Mouse (Mus musculus): ENCODE data around the gene Ap2s1. TPM values are rescaled to one million over a fixed set of nuclear protein-coding genes. Genes with fewer than 3 reads are reported as not detected.

Gene Ap2s1
- polyA plus RNA-seq, 1 experiment from 2014 or later, result 452 TPM

- no peak overlapping the region for H3K4me3 ChIP-seq
- ATAC-seq (replicated peaks), result no peak
Observed at GRCm38 (mm10) chr7:16760292-16760691, 22.1 kb downstream of the Ap2s1 start.

GRCm38 (mm10) chr7:16761005-16761481 is 22.8 kb downstream of the Ap2s1 start:
- H3K4me2 ChIP-seq, result no peak overlapping the region
- no peak overlapping the region for H3K4me3 ChIP-seq
- no peaks in the 10 kb centered on the region for H3K27me3 ChIP-seq (replicated peaks)
- peaks cover 6% of the 10 kb centered on the region; the same call in 1 of the 2 replicates for H3K4me1 ChIP-seq
- H3K9me3 ChIP-seq, result no peaks in the 10 kb centered on the region
- no peak overlapping the region for H3K9ac ChIP-seq
- 55% methylated on average over 9 of the region's 10 CpGs for WGBS
- H3K27ac ChIP-seq, result no peak overlapping the region
- H3K36me3 ChIP-seq (replicated peaks), result no peaks in the 10 kb centered on the region
- ATAC-seq (replicated peaks), result no peak

More at GRCm38 (mm10) chr7:16760292-16760691, 22.1 kb downstream of the Ap2s1 start:
- Histone ChIP-seq H3K36me3 (replicated peaks) (no peaks in the 10 kb centered on the region), H3K27ac (no peak overlapping the region), H3K4me1 (peaks cover 6% of the 10 kb centered on the region; the same call in 1 of the 2 replicates), H3K4me2 (no peak overlapping the region), H3K27me3 (replicated peaks) (no peaks in the 10 kb centered on the region), H3K9me3 (no peaks in the 10 kb centered on the region), H3K9ac (no peak overlapping the region)
- WGBS, result 34% methylated on average over 8 of the region's 8 CpGs

GRCm38 (mm10) chr7:16761630-16762029 is 23.4 kb downstream of the Ap2s1 start:
- H3K4me2 ChIP-seq, result no peak overlapping the region
- no peak overlapping the region for H3K4me3 ChIP-seq
- no peak overlapping the region for H3K27ac ChIP-seq
- peaks cover 6% of the 10 kb centered on the region; the same call in 1 of the 2 replicates for H3K4me1 ChIP-seq
- 48% methylated on average over 5 of the region's 5 CpGs for WGBS
- no peaks in the 10 kb centered on the region for H3K36me3 ChIP-seq (replicated peaks)
- H3K9me3 ChIP-seq, result no peaks in the 10 kb centered on the region
- no peak overlapping the region for H3K9ac ChIP-seq
- H3K27me3 ChIP-seq (replicated peaks), result no peaks in the 10 kb centered on the region
- ATAC-seq (replicated peaks), result no peak

GRCm38 (mm10) chr7:16763463-16764218 is 25.4 kb downstream of the Ap2s1 start:
- Histone ChIP-seq H3K4me3 (no peak overlapping the region), H3K9me3 (no peaks in the 10 kb centered on the region), H3K36me3 (replicated peaks) (no peaks in the 10 kb centered on the region), H3K4me1 (peaks cover 6% of the 10 kb centered on the region; the same call in 1 of the 2 replicates), H3K4me2 (no peak overlapping the region), H3K9ac (no peak overlapping the region), H3K27me3 (replicated peaks) (no peaks in the 10 kb centered on the region), H3K27ac (no peak overlapping the region)
- no peak for ATAC-seq (replicated peaks)
- WGBS, result 88% methylated on average over 7 of the region's 7 CpGs

GRCm38 (mm10) chr7:16766443-16766842 is 28.2 kb downstream of the Ap2s1 start:
- no peak overlapping the region for H3K27ac ChIP-seq
- ATAC-seq (replicated peaks), result no peak
- no peaks in the 10 kb centered on the region for H3K4me1 ChIP-seq
- no peaks in the 10 kb centered on the region for H3K36me3 ChIP-seq (replicated peaks)
- 8% methylated on average over 2 of the region's 2 CpGs for WGBS
- no peaks in the 10 kb centered on the region for H3K27me3 ChIP-seq (replicated peaks)
- no peak overlapping the region for H3K9ac ChIP-seq
- H3K4me2 ChIP-seq, result no peak overlapping the region
- H3K9me3 ChIP-seq, result no peaks in the 10 kb centered on the region
- H3K4me3 ChIP-seq, result no peak overlapping the region

GRCm38 (mm10) chr7:16775888-16776287 is 37.7 kb downstream of the Ap2s1 start:
- WGBS, result 66% methylated on average over 5 of the region's 5 CpGs
- H3K4me2 ChIP-seq, result no peak overlapping the region
- ATAC-seq (replicated peaks), result no peak
- H3K9me3 ChIP-seq, result no peaks in the 10 kb centered on the region
- no peak overlapping the region for H3K4me3 ChIP-seq
- H3K4me1 ChIP-seq, result peaks cover 4% of the 10 kb centered on the region
- H3K36me3 ChIP-seq (replicated peaks), result no peaks in the 10 kb centered on the region
- H3K9ac ChIP-seq, result no peak overlapping the region
- no peak overlapping the region for H3K27ac ChIP-seq
- no peaks in the 10 kb centered on the region for H3K27me3 ChIP-seq (replicated peaks)

GRCm38 (mm10) chr7:16780076-16780475 is 41.9 kb downstream of the Ap2s1 start:
- Histone ChIP-seq H3K36me3 (replicated peaks) (no peaks in the 10 kb centered on the region), H3K4me2 (no peak overlapping the region), H3K9me3 (no peaks in the 10 kb centered on the region), H3K27ac (no peak overlapping the region), H3K4me1 (peaks cover 38% of the 10 kb centered on the region), H3K27me3 (replicated peaks) (0 out of 2 replicates have a peak, but pooled peaks cover 8% of the 10 kb centered on the region), H3K9ac (no peak overlapping the region), H3K4me3 (no peak overlapping the region)
- no peak for ATAC-seq (replicated peaks)
- WGBS, result 68% methylated on average over 5 of the region's 5 CpGs

GRCm38 (mm10) chr7:16780825-16781554 is 42.8 kb downstream of the Ap2s1 start, which contains the start of gene Slc1a5:
Gene Slc1a5, plus strand, starts transcription at chr7:16781340.
- H3K4me1 ChIP-seq, result peaks cover 38% of the 10 kb centered on the region
- 0 out of 2 replicates have a peak, but pooled peaks cover 8% of the 10 kb centered on the region for H3K27me3 ChIP-seq (replicated peaks)
- 0 out of 2 replicates have a peak within 1 kb of the TSS, but pooled peaks have one; percentile 11 for H3K27ac ChIP-seq
- H3K9me3 ChIP-seq, result no peaks in the 10 kb centered on the region
- peak within 1 kb of the TSS; percentile 46 for H3K4me3 ChIP-seq
- WGBS, result 3% methylated on average over 34 of the region's 34 CpGs
- peak; percentile 82 for ATAC-seq (replicated peaks)
- H3K36me3 ChIP-seq (replicated peaks), result no peaks in the 10 kb centered on the region
- peak within 1 kb of the TSS; percentile 35 for H3K9ac ChIP-seq
- peak within 1 kb of the TSS; percentile 91 for H3K4me2 ChIP-seq

GRCm38 (mm10) chr7:16781555-16781815 is 43.3 kb downstream of the Ap2s1 start:
- Histone ChIP-seq H3K4me3 (peak overlapping the region; percentile 46), H3K27ac (no peak overlapping the region), H3K9me3 (no peaks in the 10 kb centered on the region), H3K9ac (peak overlapping the region; percentile 35; the same call in 1 of the 2 replicates), H3K36me3 (replicated peaks) (no peaks in the 10 kb centered on the region), H3K4me2 (peak overlapping the region; percentile 91), H3K27me3 (replicated peaks) (0 out of 2 replicates have a peak, but pooled peaks cover 8% of the 10 kb centered on the region), H3K4me1 (peaks cover 38% of the 10 kb centered on the region)
- ATAC-seq (replicated peaks), result peak; percentile 34; the same call in 1 of the 2 replicates
- 0% methylated on average over 10 of the region's 10 CpGs for WGBS

- H3K36me3 ChIP-seq (replicated peaks), result no peaks in the 10 kb centered on the region
- H3K4me1 ChIP-seq, result peaks cover 38% of the 10 kb centered on the region
- 0 out of 2 replicates have a peak, but pooled peaks cover 8% of the 10 kb centered on the region for H3K27me3 ChIP-seq (replicated peaks)
- no peaks in the 10 kb centered on the region for H3K9me3 ChIP-seq
- ATAC-seq (replicated peaks), result peak; percentile 49
- peak overlapping the region; percentile 35 for H3K9ac ChIP-seq
- WGBS, result under 1% methylated on average over 60 of the region's 60 CpGs
- no peak overlapping the region for H3K27ac ChIP-seq
- peak overlapping the region; percentile 46 for H3K4me3 ChIP-seq
- peak overlapping the region; percentile 91 for H3K4me2 ChIP-seq
Observed at GRCm38 (mm10) chr7:16781816-16782554, 43.8 kb downstream of the Ap2s1 start.

GRCm38 (mm10) chr7:16782555-16783125 is 44.4 kb downstream of the Ap2s1 start:
- Histone ChIP-seq H3K4me2 (peak overlapping the region; percentile 91), H3K27me3 (replicated peaks) (0 out of 2 replicates have a peak, but pooled peaks cover 8% of the 10 kb centered on the region), H3K36me3 (replicated peaks) (no peaks in the 10 kb centered on the region), H3K27ac (no peak overlapping the region), H3K4me1 (peaks cover 38% of the 10 kb centered on the region), H3K9ac (peak overlapping the region; percentile 35), H3K9me3 (no peaks in the 10 kb centered on the region), H3K4me3 (peak overlapping the region; percentile 46)
- ATAC-seq (replicated peaks), result no peak
- WGBS, result 6% methylated on average over 11 of the region's 11 CpGs
